In the genomic region with DNA sequence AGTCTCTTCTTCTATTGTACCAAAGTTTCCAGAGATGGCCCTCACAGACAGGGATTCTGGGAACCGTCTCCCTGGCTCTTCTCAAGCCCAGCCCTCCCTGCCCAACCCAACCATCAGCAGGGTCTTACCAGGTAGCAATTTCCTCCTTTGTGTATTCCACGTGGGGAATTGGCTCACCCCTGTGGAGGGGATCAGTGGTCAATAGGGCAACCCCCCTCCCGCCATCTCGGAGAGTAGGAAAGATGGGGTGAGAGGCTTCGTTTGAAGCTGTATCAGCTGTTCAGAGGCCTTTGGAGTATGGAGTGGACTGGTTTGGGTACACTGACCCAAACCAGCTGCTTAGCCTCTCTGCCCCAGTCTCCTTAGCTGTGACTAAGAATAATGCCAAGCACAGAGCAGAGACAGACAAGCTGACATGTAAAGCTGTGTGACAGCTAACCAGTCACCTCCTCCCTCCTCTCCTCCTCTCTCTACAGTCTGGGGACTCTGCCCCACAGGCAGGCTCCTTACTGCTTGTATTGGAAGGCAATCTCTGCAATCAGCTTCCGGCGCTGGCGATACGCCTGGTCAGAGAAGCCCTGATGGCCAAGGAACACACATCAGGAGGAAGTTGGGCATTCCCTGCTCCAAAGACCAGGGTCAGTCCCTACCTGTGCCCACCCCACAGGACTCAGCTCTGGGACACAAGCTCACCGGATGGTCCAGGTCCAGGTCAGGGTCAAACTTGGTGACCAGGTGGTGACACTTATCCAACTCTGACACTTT, we compare ENCODE assay signal across 27 mouse cellular contexts. TPM values are rescaled to one million over a fixed set of nuclear protein-coding genes. Genes with fewer than 3 reads are reported as not detected.
A peak's percentile ranks its signal among the peaks of the same experiment; 100 is the strongest.
DNase-seq lines count a peak whose midpoint lies in the region; ATAC-seq lines count a peak whose summit lies in the region.
"Had no signal": no experiment of that assay in that cellular context is flagged by ENCODE, and none has a peak within 500 bp of the region (broad histone marks: within the 10 kb centered on the region; RNA-seq: fewer than 3 reads in every experiment).

No protein-coding gene starts in this region.

- peak; percentile 9 for DNase-seq in forebrain, embryonic 11.5 days (ENCODE audit: low spot score)
- no peak for DNase-seq in forebrain, embryonic 14.5 days (ENCODE audit: low spot score)
- DNase-seq in heart, postnatal 4 days: peak; percentile 9
- DNase-seq in heart, postnatal 36 days: no peak
- DNase-seq in neural tube, embryonic 10.5 days (ENCODE audit: extremely low spot score, low spot score): peak; percentile 11
- DNase-seq in frontal cortex, adult 2 months (ENCODE audit: extremely low spot score in 1 of 2, low spot score in 1 of 2): no peak
- DNase-seq: adrenal gland, postnatal 10 days; adrenal gland, postnatal 36 days; B cell, adult 2 months; cerebellum, adult 18-20 months; cerebellum, adult 9-10 months; cerebellum, postnatal 14 days; gastrocnemius, postnatal 25 days had no signal

- H3K36me3 ChIP-seq in forebrain, embryonic 11.5 days (ENCODE audit: control insufficient read depth, insufficient read depth, low read length): no peaks in the 10 kb centered on the region
- H3K36me3 ChIP-seq in forebrain, embryonic 14.5 days (ENCODE audit: control insufficient read depth, insufficient read depth, low read length): no peaks in the 10 kb centered on the region
- no peaks in the 10 kb centered on the region for H3K36me3 ChIP-seq in neural tube, embryonic 15.5 days
- H3K36me3 ChIP-seq: forebrain, embryonic 12.5 days; G1E; heart, embryonic 12.5 days; heart, embryonic 15.5 days; hindbrain, embryonic 10.5 days; hindbrain, embryonic 13.5 days had no signal

- peaks cover 6% of the 10 kb centered on the region; the same call in 1 of the 2 replicates for H3K4me1 ChIP-seq in forebrain, embryonic 11.5 days (replicated peaks; ENCODE audit: control insufficient read depth, insufficient read depth, low read length)
- H3K4me1 ChIP-seq in forebrain, embryonic 14.5 days (ENCODE audit: control insufficient read depth, insufficient read depth, low read length): peaks cover 8% of the 10 kb centered on the region; the same call in 1 of the 2 replicates
- H3K4me1 ChIP-seq in neural tube, embryonic 15.5 days: peaks cover 10% of the 10 kb centered on the region

- H3K27ac ChIP-seq in forebrain, embryonic 11.5 days (ENCODE audit: low read depth, low read length): no peak overlapping the region
- H3K27ac ChIP-seq in forebrain, embryonic 14.5 days (ENCODE audit: low read depth, low read length): no peak overlapping the region
- H3K27ac ChIP-seq in neural tube, embryonic 15.5 days (replicated peaks): no peak overlapping the region
- H3K27ac ChIP-seq: forebrain, embryonic 12.5 days; heart, embryonic 15.5 days; hindbrain, embryonic 13.5 days had no signal

- no peaks in the 10 kb centered on the region for H3K9me3 ChIP-seq in forebrain, embryonic 11.5 days (ENCODE audit: control insufficient read depth, low read length)
- no peaks in the 10 kb centered on the region for H3K9me3 ChIP-seq in forebrain, embryonic 14.5 days (replicated peaks; ENCODE audit: control insufficient read depth, low read length)
- no peaks in the 10 kb centered on the region for H3K9me3 ChIP-seq in neural tube, embryonic 15.5 days (replicated peaks)
- H3K9me3 ChIP-seq: forebrain, embryonic 12.5 days; G1E; heart, embryonic 12.5 days; heart, embryonic 15.5 days; hindbrain, embryonic 10.5 days; hindbrain, embryonic 13.5 days had no signal

- WGBS in forebrain, embryonic 11.5 days: 66% methylated on average over 10 of the region's 10 CpGs
- 71% methylated on average over 10 of the region's 10 CpGs for WGBS in forebrain, embryonic 14.5 days
- 78% methylated on average over 10 of the region's 10 CpGs for WGBS in neural tube, embryonic 15.5 days

- intact Hi-C loops in heart, postnatal 36 days (cut with DNase I): loop anchor here (2.0 to 5.0 kb wide), 2 partner anchors 111 to 256 kb away; no protein-coding TSS in a partner anchor

- no peaks in the 10 kb centered on the region for H3K27me3 ChIP-seq in forebrain, embryonic 11.5 days (ENCODE audit: control insufficient read depth, insufficient read depth, low read length)
- H3K27me3 ChIP-seq in forebrain, embryonic 14.5 days (replicated peaks; ENCODE audit: control insufficient read depth, insufficient read depth, low read length): 0 out of 2 replicates have a peak, but pooled peaks cover 5% of the 10 kb centered on the region
- H3K27me3 ChIP-seq in neural tube, embryonic 15.5 days (replicated peaks): peaks cover 4% of the 10 kb centered on the region; the same call in 1 of the 2 replicates

- H3K4me3 ChIP-seq in forebrain, embryonic 11.5 days (ENCODE audit: low read depth, low read length): no peak overlapping the region
- H3K4me3 ChIP-seq in forebrain, embryonic 14.5 days (ENCODE audit: low read depth, low read length): no peak overlapping the region
- no peak overlapping the region for H3K4me3 ChIP-seq in neural tube, embryonic 15.5 days (replicated peaks)
- H3K4me3 ChIP-seq: forebrain, embryonic 12.5 days; heart, embryonic 12.5 days; heart, embryonic 15.5 days; hindbrain, embryonic 10.5 days; hindbrain, embryonic 13.5 days had no signal

- ATAC-seq in forebrain, embryonic 11.5 days (replicated peaks; ENCODE audit: low FRiP score): no peak
- no peak for ATAC-seq in forebrain, embryonic 14.5 days
- ATAC-seq in neural tube, embryonic 15.5 days (ENCODE audit: low FRiP score): no peak
- ATAC-seq: forebrain, embryonic 16.5 days; hindbrain, embryonic 16.5 days; intestine, postnatal 0 days; Patski had no signal

- no peak overlapping the region for H3K4me2 ChIP-seq in forebrain, embryonic 11.5 days (ENCODE audit: low read depth, low read length, severe bottlenecking)
- no peak overlapping the region for H3K4me2 ChIP-seq in forebrain, embryonic 14.5 days (ENCODE audit: low read length)
- no peak overlapping the region for H3K4me2 ChIP-seq in neural tube, embryonic 15.5 days
- H3K4me2 ChIP-seq: forebrain, embryonic 12.5 days; heart, embryonic 12.5 days; heart, embryonic 15.5 days; hindbrain, embryonic 13.5 days had no signal

- no peak overlapping the region for H3K9ac ChIP-seq in forebrain, embryonic 11.5 days (ENCODE audit: low read length)
- no peak overlapping the region for H3K9ac ChIP-seq in forebrain, embryonic 14.5 days (ENCODE audit: low read length)
- H3K9ac ChIP-seq in neural tube, embryonic 15.5 days (replicated peaks): no peak overlapping the region
- H3K9ac ChIP-seq: forebrain, embryonic 12.5 days; heart, embryonic 12.5 days; heart, embryonic 15.5 days; hindbrain, embryonic 13.5 days had no signal

RNA-seq across cellular contexts. Expression of a gene that starts 34.8 kb away (rescaled TPM):
- polyA plus RNA-seq in forebrain, embryonic 11.5 days (2014; fragmentation: Nextera tagmentation; extraction: Ambion mirVana): 18.7 and 19.8 TPM in 2 replicates
- polyA plus RNA-seq in forebrain, embryonic 14.5 days (2014; fragmentation: Nextera tagmentation; extraction: Ambion mirVana): 7.9 and 8.2 TPM in 2 replicates
- total RNA-seq in heart, postnatal 4 days (2021): under 1 TPM in 1 of 2 experiments, not detected in 1; 0.14 TPM
- not detected for total RNA-seq in heart, postnatal 36 days (2021)
- 8.6 and 10.4 TPM in 2 replicates for polyA plus RNA-seq in neural tube, embryonic 15.5 days (2015; fragmentation: Nextera tagmentation; extraction: Ambion mirVana)
- polyA plus RNA-seq in frontal cortex, adult 2 months (2012; rRNA removed): 132 and 135 TPM in 2 replicates
- total RNA-seq: CH12.LX; G1E; heart, adult 8-10 months; heart, postnatal 10 days had no signal
- polyA plus RNA-seq: G1E, Patski had no signal

Comparison
In these comparisons a context has a peak if more than half of its experiments do, and no peak if none do; other contexts are left out.
1. DNase-seq: peak in forebrain, embryonic 11.5 days (single experiment), heart, postnatal 4 days (single experiment) and neural tube, embryonic 10.5 days (single experiment); none in forebrain, embryonic 14.5 days (single experiment), heart, postnatal 36 days (0 of 2) and frontal cortex, adult 2 months (0 of 2).